Mouse (Mus musculus): ENCODE measurements around the gene Dennd1a. TPM values are rescaled to one million over a fixed set of nuclear protein-coding genes. Genes with fewer than 3 reads are reported as not detected.

Dennd1a gene
- total RNA-seq, 2 experiments from 2014 or later, result 75.0 to 78.2 TPM

DNA sequence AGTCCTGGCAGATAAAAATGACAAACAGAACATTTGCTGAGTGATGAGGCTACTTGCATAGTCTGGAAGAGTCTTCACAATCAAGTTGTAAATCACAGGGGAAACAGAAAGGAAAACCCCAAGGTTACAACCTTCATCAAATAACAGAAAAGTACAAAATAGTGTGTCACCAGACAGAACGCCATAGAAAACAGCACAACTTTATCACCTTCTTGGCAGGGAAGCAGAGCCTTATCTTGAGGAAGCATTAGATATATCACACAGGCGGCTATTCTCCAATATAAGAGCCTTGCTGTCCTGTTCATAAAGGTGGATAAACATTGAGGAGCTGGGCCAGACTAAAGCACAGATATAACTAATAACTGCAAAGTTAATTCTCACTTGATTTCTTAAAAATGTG, 225.7 kb downstream of the Dennd1a start:
- no peak for DNase-seq (ENCODE audit: low spot score in 2 of 2)

DNA sequence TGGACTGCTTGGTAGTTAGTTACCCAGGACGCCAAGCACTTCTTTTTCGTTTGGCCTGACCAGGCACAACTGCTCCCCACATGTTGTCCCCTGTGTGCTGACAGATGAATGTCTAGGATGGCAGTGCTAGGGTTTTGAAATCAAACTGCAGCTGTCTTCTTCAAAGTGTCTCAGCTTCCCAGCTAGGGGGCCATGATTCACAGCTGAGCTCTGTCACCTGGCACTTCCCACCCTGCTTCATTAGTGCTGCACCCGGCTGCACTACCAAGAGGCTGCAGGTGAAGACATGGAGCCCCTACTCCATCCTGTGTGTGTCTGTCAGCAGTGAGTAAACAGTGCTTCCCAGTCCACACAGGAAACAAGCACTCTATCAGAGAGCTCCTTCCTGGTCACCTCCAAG, 234.8 kb downstream of the Dennd1a start:
- no peak for DNase-seq (ENCODE audit: low spot score in 2 of 2)

DNA sequence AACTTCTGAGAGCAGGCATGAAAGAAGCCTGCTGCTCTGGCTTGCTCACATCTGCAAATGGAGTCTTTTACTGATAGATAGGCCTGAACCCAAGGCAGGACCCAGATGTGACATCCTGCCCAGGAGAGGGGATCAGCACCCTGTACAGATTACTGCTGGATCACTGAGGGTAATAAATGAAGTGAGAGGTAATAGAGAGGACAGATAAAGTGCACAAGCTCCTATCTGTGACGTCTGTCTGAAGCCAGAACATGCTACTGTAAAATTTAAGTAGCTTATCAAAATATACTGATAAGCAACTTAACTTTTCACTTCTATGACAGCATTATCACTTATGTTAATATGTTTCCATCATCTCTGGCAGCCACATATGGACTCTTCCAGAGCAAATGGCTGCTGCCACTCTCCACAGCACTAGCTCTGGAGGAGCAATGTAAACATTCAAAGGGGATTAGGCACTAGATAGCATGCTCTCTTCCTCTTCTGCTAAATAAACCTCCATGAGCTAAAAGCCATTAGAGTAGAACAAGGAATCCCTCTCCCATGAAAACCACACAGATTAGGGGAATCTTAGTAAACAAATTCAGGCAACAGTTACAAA, 235.6 kb downstream of the Dennd1a start:
- no peak for DNase-seq (ENCODE audit: low spot score in 2 of 2)

DNA sequence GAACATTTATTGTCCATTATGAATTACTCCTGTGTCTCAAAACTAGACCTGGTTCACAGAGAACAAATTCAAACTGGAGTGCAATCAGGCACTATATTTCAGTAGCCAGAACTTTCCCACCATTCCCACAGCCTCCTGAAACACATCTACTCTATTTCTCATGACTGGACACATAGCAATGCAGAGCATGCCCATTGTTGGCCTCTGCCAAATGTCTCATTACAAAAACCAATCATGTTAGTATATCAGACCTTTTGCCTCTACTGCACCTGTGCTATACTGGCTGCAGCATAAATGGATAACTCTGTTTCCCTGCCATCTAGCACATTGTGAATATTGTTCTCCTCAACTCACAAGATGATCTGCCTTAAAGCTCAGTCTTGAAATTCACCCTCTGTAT, 238.2 kb downstream of the Dennd1a start:
- no peak for DNase-seq (ENCODE audit: low spot score in 2 of 2)

DNA sequence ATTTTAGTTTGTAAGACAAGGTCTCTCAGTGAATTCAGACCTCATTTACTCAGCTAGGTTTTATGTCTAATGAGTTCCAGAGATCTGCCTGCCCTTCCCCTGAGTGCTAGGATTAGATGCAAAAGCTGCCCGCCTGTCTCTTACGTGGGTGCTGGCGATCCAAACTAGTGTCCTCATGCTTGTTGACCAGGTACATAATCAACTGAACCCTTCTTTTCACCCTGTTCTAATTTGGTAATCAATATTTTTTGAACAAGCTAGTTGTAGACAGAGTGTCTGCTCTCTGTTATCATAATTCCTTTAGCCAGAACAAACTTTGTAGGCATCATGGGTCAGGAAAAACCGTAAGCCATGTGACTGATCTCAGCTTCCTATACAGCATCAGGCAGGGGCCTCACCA, 241.9 kb downstream of the Dennd1a start:
- no peak for DNase-seq (ENCODE audit: low spot score in 2 of 2)

DNA sequence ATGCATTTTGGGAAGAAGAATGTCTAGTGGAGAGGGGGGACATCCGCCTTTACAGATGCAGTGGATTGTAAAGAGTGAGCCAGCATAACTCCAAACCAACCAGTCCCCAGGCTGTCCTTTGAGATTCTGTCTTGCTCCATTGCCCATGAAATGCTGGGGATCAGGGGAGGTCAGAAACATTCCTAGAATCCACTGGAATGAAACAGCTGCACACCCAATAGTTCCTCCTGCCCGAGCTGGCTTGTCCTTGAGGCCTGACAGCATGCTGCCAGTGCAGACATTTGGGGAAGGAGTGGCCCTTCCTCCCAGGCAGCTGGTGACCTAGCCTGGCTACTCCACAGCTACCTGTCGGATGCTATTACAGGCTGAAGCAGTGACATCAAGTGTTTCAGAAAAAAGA, 246.3 kb downstream of the Dennd1a start:
- DNase-seq (ENCODE audit: low spot score in 2 of 2), result no peak

DNA sequence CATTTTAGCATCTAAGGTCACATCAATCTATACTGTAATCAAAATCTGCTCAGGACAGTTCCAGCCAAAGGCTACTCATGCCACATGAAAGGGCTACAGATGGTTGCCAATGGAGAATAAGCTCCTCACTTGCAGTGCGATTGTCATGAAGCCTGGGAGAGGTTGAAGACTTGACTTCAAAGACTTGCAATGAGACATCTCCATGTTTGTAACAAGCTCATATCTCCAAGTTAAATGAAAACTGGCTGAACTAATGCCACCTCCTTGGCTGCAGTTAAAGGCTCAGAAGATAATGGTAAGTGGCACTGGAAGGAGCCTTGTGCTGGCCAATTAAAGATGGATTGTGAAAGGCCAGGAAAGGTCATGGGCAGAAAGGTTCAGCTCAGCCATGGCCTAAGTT, 247.6 kb downstream of the Dennd1a start:
- DNase-seq (ENCODE audit: low spot score in 2 of 2), result no peak

DNA sequence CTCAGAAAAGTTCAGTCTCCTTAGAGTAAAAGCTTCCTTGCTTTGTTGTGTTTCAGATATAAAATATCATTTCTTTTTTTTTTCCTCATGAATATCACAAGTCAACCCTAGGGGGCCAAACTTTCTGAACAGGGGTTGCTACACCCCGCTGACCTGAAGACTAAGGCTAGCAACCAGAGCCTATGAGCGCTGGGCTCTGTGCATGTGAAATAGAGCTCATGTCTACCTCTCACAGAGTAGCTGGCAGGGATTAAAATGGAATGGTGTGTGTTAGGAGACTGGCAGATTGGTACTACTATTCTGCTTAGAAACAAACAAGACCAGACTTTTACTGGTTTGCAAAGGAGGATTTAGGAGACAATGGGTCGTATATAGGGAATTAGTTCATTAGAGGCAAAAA, 258.9 kb downstream of the Dennd1a start:
- no peak for DNase-seq (ENCODE audit: low spot score in 2 of 2)

DNA sequence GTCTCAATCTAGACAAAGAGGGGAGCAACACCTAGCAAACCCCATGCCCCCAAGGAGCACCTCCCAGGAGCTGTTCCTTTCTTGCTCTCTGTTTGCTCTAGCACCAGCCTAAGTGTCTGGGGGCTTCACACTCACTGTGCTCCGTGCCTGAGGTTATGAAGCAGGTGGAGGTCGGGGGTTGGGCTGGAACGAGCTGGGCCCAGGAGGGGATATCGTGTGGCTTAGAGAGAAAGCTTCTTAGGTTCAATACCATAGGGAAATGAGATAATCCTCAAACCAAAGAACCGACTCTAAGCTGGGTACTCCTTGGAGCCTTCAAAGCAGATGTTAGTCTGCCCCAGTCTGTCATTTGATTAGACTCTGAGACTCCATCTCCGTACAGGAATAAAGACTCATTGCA, 261.6 kb downstream of the Dennd1a start:
- no peak for DNase-seq (ENCODE audit: low spot score in 2 of 2)

DNA sequence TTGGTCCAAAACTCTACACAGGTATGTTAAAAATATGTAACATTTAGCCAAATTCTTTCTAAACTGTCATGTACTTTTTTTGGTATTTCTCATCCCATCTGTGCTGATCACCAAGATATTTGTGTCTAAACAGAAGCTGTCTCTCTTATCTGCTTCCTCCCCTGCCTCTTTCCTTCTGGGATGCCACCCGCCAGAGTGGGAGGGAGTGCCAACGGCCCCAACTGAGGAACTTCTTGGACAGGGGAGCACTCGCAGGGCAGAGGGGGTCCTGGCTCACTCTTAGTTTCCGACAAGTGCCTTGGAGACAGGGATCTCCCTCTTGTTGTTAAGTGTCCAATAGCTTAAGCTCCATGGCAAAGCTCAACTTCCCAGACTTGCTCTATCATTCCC, 263.5 kb downstream of the Dennd1a start:
- peak in 1 of 2 experiments; percentile 19 for DNase-seq (ENCODE audit: low spot score in 2 of 2)

DNA sequence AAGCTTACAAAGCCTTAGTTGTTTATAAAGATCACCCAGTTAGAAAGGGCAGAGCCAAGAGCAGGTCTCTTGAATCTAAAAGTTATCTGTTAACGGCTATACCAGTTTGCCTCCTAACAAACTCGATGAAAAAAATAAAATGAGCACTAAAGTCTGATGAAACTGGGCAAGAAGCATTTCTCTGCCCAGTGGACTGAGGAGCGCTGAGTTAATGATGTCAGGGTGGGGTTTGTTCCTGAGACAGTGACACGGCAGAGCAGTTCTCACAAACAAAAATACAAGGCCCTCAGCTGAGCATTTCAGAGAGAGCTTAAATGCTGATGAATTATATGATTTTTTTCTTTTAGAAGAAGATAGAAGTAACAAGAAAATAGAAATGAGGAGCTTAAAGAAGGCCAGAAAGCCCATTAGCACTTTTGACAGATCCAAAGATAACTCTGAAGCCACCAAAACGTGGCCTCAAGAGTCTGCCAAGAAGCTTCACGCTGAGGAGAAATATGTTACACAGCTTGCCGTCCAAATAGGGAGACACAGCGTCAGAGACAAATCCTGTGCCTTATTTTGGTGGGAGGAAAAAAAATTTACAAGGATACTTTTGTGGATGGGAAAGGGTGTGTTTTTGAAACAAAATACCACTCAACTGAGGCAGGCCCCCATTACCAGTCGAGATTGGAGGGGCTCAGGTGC, 264.0 kb downstream of the Dennd1a start:
- DNase-seq (ENCODE audit: low spot score in 2 of 2), result peak; percentile 15 to 33

DNA sequence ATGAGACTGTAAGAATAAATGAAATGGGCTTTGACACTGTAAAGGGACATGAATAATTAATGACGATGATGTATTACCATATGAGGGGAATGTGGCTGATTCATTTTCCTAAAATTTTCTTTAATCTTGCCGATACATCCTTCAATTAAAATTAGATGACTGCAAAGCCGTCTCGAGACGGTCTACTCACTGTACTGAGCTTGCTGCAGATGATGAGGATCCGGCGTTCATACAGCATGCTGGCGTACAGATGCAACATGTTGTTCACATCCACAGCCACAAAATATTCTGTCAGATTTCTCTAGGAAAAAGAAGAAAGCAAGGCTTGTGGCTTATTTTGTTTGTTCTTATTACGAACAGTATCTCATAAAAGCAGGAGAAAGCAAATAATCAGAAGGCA, 266.0 kb downstream of the Dennd1a start:
- no peak for DNase-seq (ENCODE audit: low spot score in 2 of 2)

DNA sequence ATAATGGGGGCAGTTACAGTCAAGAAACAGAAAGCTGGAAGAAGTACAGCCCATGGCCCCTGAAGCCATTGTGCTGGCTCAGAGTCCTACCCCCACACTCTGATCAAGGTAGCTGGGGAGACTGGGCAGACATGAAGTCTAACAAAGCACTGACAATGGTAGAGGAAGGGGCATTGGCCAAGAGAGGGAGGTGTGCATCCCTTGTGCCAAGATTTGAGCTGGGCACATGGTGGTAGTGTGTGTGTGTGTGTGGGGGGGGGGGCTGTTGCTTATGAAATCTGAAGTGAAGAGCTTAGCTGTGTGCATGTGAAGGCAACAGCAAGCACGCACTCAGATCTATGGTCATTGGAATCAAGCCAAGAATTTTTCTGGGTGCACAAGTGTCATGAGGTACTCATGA, 272.5 kb downstream of the Dennd1a start:
- no peak for DNase-seq (ENCODE audit: low spot score in 2 of 2)

DNA sequence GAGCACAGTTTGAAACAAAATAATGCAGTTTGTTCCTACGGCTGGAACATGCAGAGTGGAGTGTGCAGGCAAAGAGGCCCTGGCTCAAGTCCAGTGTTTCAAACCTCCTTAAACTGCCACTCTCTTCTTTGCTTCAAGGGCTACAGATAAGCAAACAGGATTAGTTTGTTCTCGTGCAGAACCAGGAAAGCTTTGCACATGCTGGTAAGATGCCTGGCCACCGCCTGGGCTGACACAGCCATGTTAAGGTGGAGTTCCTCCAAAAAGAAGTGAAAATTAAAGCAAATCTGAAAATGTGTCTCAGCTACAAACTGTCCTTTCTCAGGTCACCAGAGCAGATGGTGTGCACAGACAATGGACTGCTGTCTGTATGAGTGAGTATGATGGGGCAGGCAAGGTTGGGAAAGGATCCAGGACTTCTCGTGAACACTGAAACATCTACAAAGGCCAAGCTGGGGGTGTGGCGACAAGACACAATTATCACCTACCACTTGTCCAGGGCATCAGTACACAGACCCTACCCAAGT, 273.3 kb downstream of the Dennd1a start:
- DNase-seq (ENCODE audit: low spot score in 2 of 2), result peak; percentile 42 to 44

DNA sequence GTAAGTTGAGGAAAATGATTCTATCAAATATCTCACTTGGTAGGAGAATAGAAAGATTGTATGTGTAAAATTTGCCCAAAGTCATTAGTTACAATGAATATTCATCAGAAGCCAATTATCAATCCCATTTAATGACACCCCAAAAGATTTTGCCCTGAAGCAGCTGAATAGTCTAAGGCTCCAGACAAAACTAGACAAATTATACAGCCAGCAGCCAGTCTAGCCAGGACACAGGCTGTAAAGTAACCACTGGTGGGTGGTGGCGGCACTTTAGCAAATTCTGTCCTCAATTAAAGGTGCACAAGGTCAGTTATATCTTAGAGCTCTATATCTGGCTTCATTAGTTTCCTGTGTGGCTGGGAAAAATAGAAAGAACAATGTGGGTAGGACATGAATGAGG, 280.0 kb downstream of the Dennd1a start:
- DNase-seq (ENCODE audit: low spot score in 2 of 2), result no peak

DNA sequence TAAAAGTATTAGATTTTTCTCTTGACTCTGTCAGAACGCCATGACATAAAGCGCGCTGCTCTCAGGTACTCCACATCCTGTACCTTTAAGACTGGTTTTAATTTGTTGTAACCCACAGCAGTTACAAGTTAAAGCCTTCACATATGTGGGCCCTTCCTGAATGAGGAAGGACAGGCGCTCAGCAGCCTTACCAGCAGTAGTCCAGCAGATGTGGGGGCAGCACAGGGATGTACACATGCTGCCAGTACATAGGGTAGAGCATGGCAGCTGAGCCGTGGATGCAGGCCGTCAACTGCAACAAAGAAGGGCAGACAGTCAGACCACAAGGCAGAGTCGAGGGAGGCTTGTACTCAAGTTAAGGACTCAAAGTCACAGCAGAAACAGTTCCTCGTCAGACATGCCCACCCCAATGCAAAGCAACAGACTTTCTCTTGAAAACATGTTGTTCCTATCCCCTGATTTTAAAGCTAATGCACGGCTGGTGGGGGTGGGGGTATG, 284.0 kb downstream of the Dennd1a start:
- DNase-seq (ENCODE audit: low spot score in 2 of 2), result no peak

DNA sequence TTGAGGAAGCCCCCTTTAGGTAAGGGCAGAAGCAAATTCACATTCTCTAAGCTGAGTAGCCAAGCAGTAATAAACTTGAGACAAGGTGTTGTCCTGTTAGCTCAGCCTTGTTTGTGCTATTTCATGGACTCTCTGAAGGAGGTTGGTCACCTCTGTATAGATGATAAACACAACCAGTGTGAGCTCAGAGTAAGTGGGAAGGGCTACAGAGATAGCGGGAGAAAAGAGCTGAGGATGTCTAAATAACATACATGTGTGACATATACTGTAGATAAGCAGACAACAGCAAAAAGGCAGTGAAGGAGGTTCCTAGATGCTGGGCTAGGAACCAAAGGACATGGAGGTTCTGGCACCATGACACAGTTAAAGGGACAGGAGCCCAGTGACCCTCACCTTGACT, 286.2 kb downstream of the Dennd1a start:
- no peak for DNase-seq (ENCODE audit: low spot score in 2 of 2)

DNA sequence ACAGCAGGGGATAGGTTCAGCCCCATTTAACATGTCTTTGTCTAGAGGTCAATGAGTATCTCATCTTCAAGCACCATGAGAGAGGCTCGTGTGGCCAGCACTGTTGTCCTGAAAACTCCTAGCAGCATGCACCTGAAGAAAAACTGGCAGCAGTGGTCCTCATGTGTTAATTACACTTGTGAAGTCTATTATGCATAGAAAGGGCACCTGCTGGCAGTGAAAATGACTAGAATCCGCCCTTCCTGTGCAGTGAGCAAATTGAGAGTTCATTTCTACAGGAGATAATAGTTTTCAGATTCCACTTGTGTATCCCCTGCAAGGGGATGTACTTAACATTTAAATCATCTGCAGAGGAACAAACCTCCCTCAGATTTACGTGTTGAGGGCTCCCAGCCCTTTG, 289.2 kb downstream of the Dennd1a start:
- DNase-seq (ENCODE audit: low spot score in 2 of 2), result no peak

DNA sequence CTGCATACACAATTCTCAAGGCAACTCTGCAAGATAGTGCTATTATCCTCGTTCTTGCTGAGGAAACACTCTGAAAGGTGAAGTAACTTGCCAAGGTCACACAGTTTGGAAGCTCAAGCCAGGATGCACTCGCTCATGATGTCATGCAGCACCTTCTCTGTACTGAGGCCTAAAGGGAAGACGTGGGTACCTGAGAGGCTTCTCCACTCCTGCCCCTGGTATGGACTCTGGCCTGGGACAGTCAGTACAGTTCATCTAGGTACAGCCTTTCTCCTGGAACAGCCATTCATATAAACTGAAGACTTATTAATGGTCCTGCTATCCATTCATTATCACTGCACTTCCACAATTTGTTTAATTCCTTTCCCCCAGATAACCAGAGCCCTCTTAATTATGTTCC, 298.1 kb downstream of the Dennd1a start:
- DNase-seq (ENCODE audit: low spot score in 2 of 2), result no peak

DNA sequence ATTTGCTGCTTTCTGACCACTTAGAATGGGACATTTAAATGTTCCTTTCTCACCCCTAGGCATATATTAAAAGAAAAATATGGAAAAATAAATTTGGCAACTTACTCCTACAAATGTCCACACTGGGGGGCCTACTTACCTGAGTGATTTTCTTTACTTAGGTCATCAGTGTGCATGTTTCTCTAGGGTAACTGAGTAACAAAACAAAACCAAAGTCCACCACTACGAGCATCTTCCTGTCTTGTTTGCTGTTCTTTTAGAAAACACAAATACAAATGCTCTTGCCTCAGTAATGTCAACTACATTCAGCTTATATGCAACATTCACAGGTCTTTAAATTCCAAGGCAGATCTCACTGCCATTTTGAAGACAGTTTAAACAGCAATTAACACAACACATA, 298.9 kb downstream of the Dennd1a start:
- no peak for DNase-seq (ENCODE audit: low spot score in 2 of 2)

DNA sequence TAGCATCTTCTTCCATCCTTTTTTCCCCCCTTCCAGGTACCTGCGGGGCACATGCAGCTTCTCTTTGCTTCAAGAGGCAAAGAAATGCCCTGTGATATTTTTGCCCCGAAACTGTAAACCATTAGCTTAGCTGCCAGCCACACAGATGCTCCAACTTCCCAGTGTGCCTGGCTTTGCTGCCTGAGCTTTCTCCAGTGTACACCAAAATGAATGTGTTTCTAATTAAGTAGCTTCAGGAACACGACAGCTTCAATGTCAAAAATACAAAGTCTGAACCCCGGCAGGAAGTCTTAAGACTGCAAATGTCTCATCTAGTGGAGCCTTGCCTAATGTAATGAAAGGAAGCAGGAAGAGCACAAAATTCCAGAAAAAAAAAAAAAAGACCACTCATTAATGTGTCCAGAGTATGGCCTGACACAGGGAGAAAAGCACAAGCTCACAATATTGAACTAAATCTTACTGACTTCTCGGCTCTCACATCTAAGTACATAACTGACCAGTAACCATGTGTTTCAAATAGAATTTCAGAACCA, 301.4 kb downstream of the Dennd1a start:
- DNase-seq (ENCODE audit: low spot score in 2 of 2), result no peak

DNA sequence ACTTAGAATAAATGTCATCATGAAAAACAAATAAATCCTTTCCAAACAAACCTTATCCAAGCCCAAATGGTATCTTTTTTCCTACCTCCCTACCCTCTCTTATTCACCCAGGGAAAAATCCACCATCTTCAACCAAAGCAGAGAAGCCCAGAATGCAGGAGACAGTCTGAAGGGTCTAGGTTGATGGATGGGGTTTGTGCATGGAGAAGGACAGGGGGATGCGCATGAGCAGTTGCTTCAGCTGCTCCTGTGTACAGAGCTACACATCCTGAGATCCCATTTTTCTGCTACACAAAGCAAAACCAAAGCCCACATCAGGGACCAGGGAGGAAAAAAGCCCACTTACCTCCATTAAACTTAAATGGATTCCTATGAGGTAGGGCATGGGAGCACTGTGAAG, 304.5 kb downstream of the Dennd1a start:
- DNase-seq (ENCODE audit: low spot score in 2 of 2), result no peak
